Mouse (Mus musculus) T-helper 2 cell (primary cell): Measurements from ENCODE around the gene Cpxm1.

Experiments used
- in situ Hi-C: fragments of 300-600 bp; cut with MboI, MseI; formaldehyde crosslinking; loops from one replicate; pipeline ENCODE4 v1.15.1; 2025; ENCODE audit warnings: high pct_unique_total_duplicates

Gene Cpxm1

DNA sequence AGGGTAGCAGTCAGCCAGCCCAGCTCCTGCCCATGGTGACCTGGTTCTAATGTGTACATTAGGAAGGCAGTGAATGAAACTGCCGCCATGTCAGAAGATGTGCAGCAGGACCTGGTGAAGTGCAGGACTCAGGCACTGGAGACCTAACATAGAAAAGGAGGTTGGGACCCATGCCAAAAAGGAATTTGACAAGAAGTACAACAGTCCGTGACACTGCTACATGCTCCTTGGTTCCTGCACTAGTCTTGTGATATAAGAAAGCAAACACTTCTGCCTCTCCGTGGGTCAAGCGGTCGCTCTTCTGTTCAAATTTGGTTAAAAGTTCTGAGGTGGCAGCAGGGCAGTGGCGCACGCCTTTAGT lies 56.2 kb downstream of the Cpxm1 start:
- in situ Hi-C loops: no loop called here
